21 mouse cellular contexts compared by ENCODE assay signal in genomic region chr1:53775545-53775944, GRCm38 (mm10). TPM values are rescaled to one million over a fixed set of nuclear protein-coding genes. Genes with fewer than 3 reads are reported as not detected.
DNase-seq lines count a peak whose midpoint lies in the region; ATAC-seq and TF ChIP-seq lines count a peak whose summit lies in the region.
"Had no signal": no experiment of that assay in that cellular context is flagged by ENCODE, and none has a peak within 500 bp of the region (broad histone marks: within the 10 kb centered on the region; RNA-seq: fewer than 3 reads in every experiment).

No protein-coding gene starts in this region.

- peak overlapping the region; percentile 61; the same call in 1 of the 2 replicates for H3K27ac ChIP-seq in embryonic fibroblast, embryonic 13.5 days (ENCODE audit: insufficient read depth, low read length)
- H3K27ac ChIP-seq in heart, adult 2 months, result no peak overlapping the region; the same call in 1 of the 2 replicates
- H3K27ac ChIP-seq: embryonic facial prominence, embryonic 12.5 days; embryonic facial prominence, embryonic 15.5 days; forebrain, embryonic 12.5 days; forebrain, embryonic 15.5 days; hindbrain, embryonic 12.5 days; hindbrain, embryonic 15.5 days; intestine, embryonic 15.5 days had no signal

- 0 out of 2 replicates have a peak, but pooled peaks cover 3% of the 10 kb centered on the region for H3K4me1 ChIP-seq in embryonic fibroblast, embryonic 13.5 days (ENCODE audit: control insufficient read depth, insufficient read depth, low read length)
- H3K4me1 ChIP-seq in heart, adult 2 months (ENCODE audit: control insufficient read depth, insufficient read depth, low read length), result peaks cover 3% of the 10 kb centered on the region
- H3K4me1 ChIP-seq: embryonic facial prominence, embryonic 12.5 days; embryonic facial prominence, embryonic 15.5 days; forebrain, embryonic 12.5 days; forebrain, embryonic 15.5 days; hindbrain, embryonic 12.5 days; hindbrain, embryonic 15.5 days; intestine, embryonic 15.5 days had no signal

- peak; percentile 33 for DNase-seq in CD4-positive, CD25-positive, alpha-beta regulatory T cell, adult 2 months (ENCODE audit: low read depth, low spot score)
- peak; percentile 64 for DNase-seq in naive thymus-derived CD4-positive, alpha-beta T cell, adult 2 months (ENCODE audit: low read depth)
- no peak for DNase-seq in testis, postnatal 10 days (ENCODE audit: low spot score)
- no peak for DNase-seq in heart, adult 2 months
- DNase-seq: adrenal gland, adult 8-10 months; adrenal gland, postnatal 25 days; cerebellum, adult 18-20 months; cerebellum, adult 9-11 months; cerebellum, postnatal 25 days; gastrocnemius, postnatal 25 days had no signal

- intact Hi-C loops in heart, adult 2 months (cut with DNase I), result no loop called here

- no peak for TF ChIP-seq POLR2A in embryonic fibroblast, embryonic 13.5 days (IDR thresholded peaks at IDR 0.05; ENCODE audit: low read depth, low read length)
- TF ChIP-seq POLR2A in heart, adult 2 months (IDR thresholded peaks at IDR 0.05; ENCODE audit: insufficient read depth, low read depth, low read length), result no peak

- no peak overlapping the region for H3K4me3 ChIP-seq in embryonic fibroblast, embryonic 13.5 days (ENCODE audit: insufficient read depth, low read length)
- no peak overlapping the region for H3K4me3 ChIP-seq in heart, adult 2 months
- H3K4me3 ChIP-seq: embryonic facial prominence, embryonic 12.5 days; embryonic facial prominence, embryonic 15.5 days; erythroblast, embryonic 14.5 days; forebrain, embryonic 12.5 days; forebrain, embryonic 15.5 days; hindbrain, embryonic 12.5 days; hindbrain, embryonic 15.5 days; intestine, embryonic 15.5 days had no signal

- H3K27me3 ChIP-seq in heart, adult 2 months (ENCODE audit: control insufficient read depth, insufficient read depth, low read length), result no peaks in the 10 kb centered on the region
- H3K27me3 ChIP-seq: embryonic facial prominence, embryonic 12.5 days; embryonic facial prominence, embryonic 15.5 days; forebrain, embryonic 12.5 days; forebrain, embryonic 15.5 days; hindbrain, embryonic 12.5 days; hindbrain, embryonic 15.5 days; intestine, embryonic 15.5 days had no signal

- no peak for TF ChIP-seq CTCF in embryonic fibroblast, embryonic 13.5 days (IDR thresholded peaks at IDR 0.05; ENCODE audit: borderline replicate concordance, insufficient read depth, low read length)
- TF ChIP-seq CTCF in heart, adult 2 months (IDR thresholded peaks at IDR 0.05), result no peak

- H3K36me3 ChIP-seq in heart, adult 2 months (ENCODE audit: control insufficient read depth, insufficient read depth, low read length), result peaks cover 6% of the 10 kb centered on the region
- H3K36me3 ChIP-seq: embryonic facial prominence, embryonic 12.5 days; embryonic facial prominence, embryonic 15.5 days; forebrain, embryonic 12.5 days; forebrain, embryonic 15.5 days; hindbrain, embryonic 12.5 days; hindbrain, embryonic 15.5 days; intestine, embryonic 15.5 days had no signal

- no peak overlapping the region for H3K9ac ChIP-seq in heart, adult 2 months (ENCODE audit: low read depth, low read length)
- H3K9ac ChIP-seq: embryonic facial prominence, embryonic 12.5 days; embryonic facial prominence, embryonic 15.5 days; forebrain, embryonic 12.5 days; forebrain, embryonic 15.5 days; hindbrain, embryonic 12.5 days; hindbrain, embryonic 15.5 days; intestine, embryonic 15.5 days had no signal

- peaks cover 2% of the 10 kb centered on the region for H3K79me2 ChIP-seq in heart, adult 2 months (replicated peaks; ENCODE audit: control insufficient read depth, insufficient read depth, low read length)

- ATAC-seq in CD4-positive, CD25-positive, alpha-beta regulatory T cell, adult 4 months, result no peak
- ATAC-seq: activated CD4-positive, CD25-positive, alpha-beta regulatory T cell, adult 4 months; forebrain, embryonic 15.5 days; intestine, embryonic 15.5 days had no signal

- TF ChIP-seq EP300 in heart, adult 2 months (IDR thresholded peaks at IDR 0.05; ENCODE audit: insufficient read depth, low read depth, low read length), result no peak

- WGBS in heart, adult 2 months, result 89% methylated on average over 2 of the region's 2 CpGs

RNA-seq across cellular contexts. Expression of gene Stk17b, which starts 9.5 kb away (rescaled TPM):
- 100 to 1,000 TPM; 437 to 460 TPM for polyA plus RNA-seq in CD4-positive, CD25-positive, alpha-beta regulatory T cell, adult 4 months (2017; shearing (Covaris generic))
- polyA plus RNA-seq in embryonic fibroblast, embryonic 13.5 days (2011; ENCODE audit: insufficient read length, low read depth, missing spikeins), result 38.6 and 52.9 TPM in 2 replicates
- 10 to 100 TPM; 12.5 to 13.5 TPM for total RNA-seq in heart, adult 2 months (2021)
- 3.5 and 4.5 TPM in 2 replicates for polyA plus RNA-seq in heart, adult 2 months (2012; rRNA removed)

Comparison
In these comparisons a context has a peak if more than half of its experiments do, and no peak if none do; other contexts are left out.
1. DNase-seq: peak in CD4-positive, CD25-positive, alpha-beta regulatory T cell, adult 2 months (single experiment) and naive thymus-derived CD4-positive, alpha-beta T cell, adult 2 months (single experiment); none in testis, postnatal 10 days (single experiment) and heart, adult 2 months (0 of 2).